Mouse (Mus musculus): ENCODE data around the gene Celf1. TPM values are rescaled to one million over a fixed set of nuclear protein-coding genes. Genes with fewer than 3 reads are reported as not detected.

Gene Celf1
- total RNA-seq, 2 experiments from 2014 or later = 72.6 to 75.3 TPM

- intact Hi-C loops (cut with DNase I) = loop anchor here (1.0 to 5.0 kb wide), 3 partner anchors 37 to 137 kb away; partner anchors contain the start of gene Celf1
- DNase-seq = peak; percentile 97 to 98
Observed at GRCm38 (mm10) chr2:91053934-91054382, 113.8 kb downstream of the Celf1 start, which contains the start of gene Psmc3. Gene Psmc3, plus strand, starts transcription at chr2:91054009.

- intact Hi-C loops (cut with DNase I) = no loop called here
- DNase-seq = no peak
Observed at GRCm38 (mm10) chr2:91058435-91058834, 118.3 kb downstream of the Celf1 start.

GRCm38 (mm10) chr2:91059376-91059775, 119.2 kb downstream of the Celf1 start:
- intact Hi-C loops (cut with DNase I) = no loop called here
- no peak for DNase-seq

GRCm38 (mm10) chr2:91060544-91061355, 120.6 kb downstream of the Celf1 start:
- intact Hi-C loops (cut with DNase I) = loop anchor here (1.0 kb wide), 1 partner anchor 194 kb away; no protein-coding TSS in a partner anchor
- DNase-seq = peak; percentile 47 to 57

GRCm38 (mm10) chr2:91061849-91062481, 121.8 kb downstream of the Celf1 start:
- peak; percentile 46 to 55 for DNase-seq
- intact Hi-C loops (cut with DNase I) = loop anchor here (1.0 kb wide), 1 partner anchor 196 kb away; no protein-coding TSS in a partner anchor

GRCm38 (mm10) chr2:91062779-91063606, 122.8 kb downstream of the Celf1 start:
- intact Hi-C loops (cut with DNase I) = no loop called here

GRCm38 (mm10) chr2:91064211-91064610, 124.0 kb downstream of the Celf1 start:
- no peak for DNase-seq
- intact Hi-C loops (cut with DNase I) = no loop called here

More at GRCm38 (mm10) chr2:91062779-91063606, 122.8 kb downstream of the Celf1 start:
- DNase-seq = no peak

GRCm38 (mm10) chr2:91065544-91065943, 125.4 kb downstream of the Celf1 start:
- intact Hi-C loops (cut with DNase I) = no loop called here
- DNase-seq = peak in 1 of 2 experiments; percentile 52

GRCm38 (mm10) chr2:91066455-91066854, 126.3 kb downstream of the Celf1 start:
- DNase-seq = no peak
- intact Hi-C loops (cut with DNase I) = no loop called here

- intact Hi-C loops (cut with DNase I) = no loop called here
- no peak for DNase-seq
Observed at GRCm38 (mm10) chr2:91068162-91068871, 128.1 kb downstream of the Celf1 start.

- intact Hi-C loops (cut with DNase I) = no loop called here
- no peak for DNase-seq
Observed at GRCm38 (mm10) chr2:91068872-91069165, 128.6 kb downstream of the Celf1 start.

Other genes starting within 250 kb of the Celf1 start
- 10 to 100 TPM; 13.4 to 16.5 TPM for gene Fnbp4, start 195.0 kb upstream of the Celf1 start, total RNA-seq (2021)
- gene Agbl2, start 157.7 kb upstream of the Celf1 start, total RNA-seq (2021) = 1 to 10 TPM in 1 of 2 experiments, under 1 TPM in 1; 1.00 to 1.0 TPM
- 100 to 1,000 TPM; 194 to 211 TPM for gene Mtch2, start 93.2 kb upstream of the Celf1 start, total RNA-seq (2021)
- gene C1qtnf4, start 54.5 kb upstream of the Celf1 start, total RNA-seq (2021) = 1 to 10 TPM; 2.6 to 5.1 TPM
- gene Kbtbd4, start 35.6 kb upstream of the Celf1 start, total RNA-seq (2021) = 10 to 100 TPM; 22.1 to 23.8 TPM
- 100 to 1,000 TPM; 797 to 891 TPM for gene Ndufs3, start 35.6 kb upstream of the Celf1 start, total RNA-seq (2021)
- gene Rapsn, start 95.2 kb downstream of the Celf1 start, total RNA-seq (2021) = 10 to 100 TPM; 16.9 to 17.8 TPM
- gene Psmc3, start 113.6 kb downstream of the Celf1 start, total RNA-seq (2021) = 100 to 1,000 TPM; 211 to 237 TPM
- gene Slc39a13, start 130.0 kb downstream of the Celf1 start, total RNA-seq (2021) = 10 to 100 TPM; 21.7 to 24.2 TPM
- 1 to 10 TPM; 4.2 to 6.2 TPM for gene Spi1, start 142.0 kb downstream of the Celf1 start, total RNA-seq (2021)
- gene Mybpc3, start 177.8 kb downstream of the Celf1 start, total RNA-seq (2021) = 1,000 to 10,000 TPM; 1,434 to 1,723 TPM
- 1 to 10 TPM; 5.8 to 6.6 TPM for gene Madd, start 243.5 kb downstream of the Celf1 start, total RNA-seq (2021)